Mouse (Mus musculus): ENCODE measurements around the gene Prkag1. TPM values are rescaled to one million over a fixed set of nuclear protein-coding genes. Genes with fewer than 3 reads are reported as not detected.

Prkag1 gene
- total RNA-seq, 1 experiment from 2014 or later: 59.1 TPM

DNA sequence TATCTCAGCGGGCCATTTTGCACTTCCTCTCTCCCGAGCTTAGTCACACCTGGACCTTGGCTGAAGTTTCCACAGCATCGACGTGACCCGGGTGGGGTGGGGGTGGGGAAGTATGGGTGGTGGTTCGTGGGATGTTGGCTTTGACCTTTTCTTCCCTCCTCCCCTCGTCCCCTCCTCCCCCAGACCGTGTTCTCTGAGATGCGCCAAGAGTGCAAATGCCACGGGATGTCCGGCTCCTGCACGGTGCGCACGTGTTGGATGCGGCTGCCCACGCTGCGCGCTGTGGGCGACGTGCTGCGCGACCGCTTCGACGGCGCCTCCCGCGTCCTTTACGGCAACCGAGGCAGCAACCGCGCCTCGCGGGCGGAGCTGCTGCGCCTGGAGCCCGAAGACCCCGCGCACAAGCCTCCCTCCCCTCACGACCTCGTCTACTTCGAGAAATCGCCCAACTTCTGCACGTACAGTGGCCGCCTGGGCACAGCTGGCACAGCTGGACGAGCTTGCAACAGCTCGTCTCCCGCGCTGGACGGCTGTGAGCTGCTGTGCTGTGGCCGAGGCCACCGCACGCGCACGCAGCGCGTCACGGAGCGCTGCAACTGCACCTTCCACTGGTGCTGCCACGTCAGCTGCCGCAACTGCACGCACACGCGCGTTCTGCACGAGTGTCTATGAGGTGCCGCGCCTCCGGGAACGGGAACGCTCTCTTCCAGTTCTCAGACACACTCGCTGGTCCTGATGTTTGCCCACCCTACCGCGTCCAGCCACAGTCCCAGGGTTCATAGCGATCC is 38.9 kb downstream of the Prkag1 start:
- DNase-seq: no peak

GRCm38 (mm10) chr15:98791771-98792170 is 39.5 kb downstream of the Prkag1 start:
- DNase-seq: peak; percentile 2

GRCm38 (mm10) chr15:98791221-98791620 is 40.1 kb downstream of the Prkag1 start:
- peak; percentile 3 for DNase-seq

- peak; percentile 17 for DNase-seq
Observed at GRCm38 (mm10) chr15:98790761-98791160, 40.6 kb downstream of the Prkag1 start.

- DNase-seq: peak; percentile 70
Observed at GRCm38 (mm10) chr15:98789661-98790535, 41.4 kb downstream of the Prkag1 start, which contains the start of gene Wnt1. Wnt1 (plus strand) TSS chr15:98789857.

DNA sequence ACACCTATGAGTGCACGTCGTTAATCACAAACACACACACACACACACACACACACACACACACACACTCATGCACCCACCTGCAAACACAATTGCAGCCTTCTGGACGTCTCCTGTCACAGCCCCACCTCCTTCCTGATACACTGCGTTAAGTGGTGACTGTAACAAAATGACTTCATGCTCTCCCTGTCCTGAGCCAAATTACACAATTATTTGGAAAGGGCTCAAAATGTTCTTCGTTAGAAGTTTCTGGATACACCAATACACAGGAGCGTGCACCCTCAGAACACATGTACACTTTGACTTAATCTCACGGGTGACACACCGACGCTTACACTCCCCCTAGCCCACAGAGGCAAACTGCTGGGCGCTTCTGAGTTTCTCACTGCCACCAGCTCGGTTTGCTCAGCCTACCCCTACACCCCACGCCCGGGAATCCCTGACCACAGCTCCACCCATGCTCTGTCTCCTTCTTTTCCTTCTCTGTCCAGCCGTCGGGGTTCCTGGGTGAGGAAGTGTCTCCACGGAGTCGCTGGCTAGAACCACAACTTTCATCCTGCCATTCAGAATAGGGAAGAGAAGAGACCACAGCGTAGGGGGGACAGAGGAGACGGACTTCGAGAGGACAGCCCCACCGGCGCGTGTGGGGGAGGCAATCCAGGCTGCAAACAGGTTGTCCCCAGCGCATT is 42.2 kb downstream of the Prkag1 start:
- DNase-seq: no peak

GRCm38 (mm10) chr15:98787930-98788329 is 43.4 kb downstream of the Prkag1 start:
- DNase-seq: no peak

- DNase-seq: no peak
Observed at GRCm38 (mm10) chr15:98785744-98786143, 45.6 kb downstream of the Prkag1 start.

- no peak for DNase-seq
Observed at GRCm38 (mm10) chr15:98781166-98781565, 50.2 kb downstream of the Prkag1 start.

DNA sequence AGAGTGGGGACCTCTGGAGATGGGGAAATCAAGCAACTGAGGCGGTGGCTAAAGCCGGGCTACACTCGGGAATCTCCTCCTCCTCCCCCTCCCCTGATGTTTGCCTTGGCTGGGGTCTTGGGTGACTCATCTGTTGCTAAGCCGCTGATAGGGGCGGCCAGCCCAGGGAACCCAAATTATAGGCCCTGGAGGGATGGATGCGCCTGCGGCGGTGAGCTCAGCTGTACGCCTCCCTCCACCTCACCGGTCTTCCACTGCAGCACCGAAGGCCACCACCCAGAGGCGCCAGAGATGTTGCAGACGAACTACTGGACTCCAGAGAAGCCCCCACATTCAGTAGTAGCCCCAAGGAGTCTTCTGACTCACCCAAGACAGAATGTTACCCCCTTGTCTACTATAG is 50.7 kb downstream of the Prkag1 start:
- DNase-seq: peak; percentile 66

DNA sequence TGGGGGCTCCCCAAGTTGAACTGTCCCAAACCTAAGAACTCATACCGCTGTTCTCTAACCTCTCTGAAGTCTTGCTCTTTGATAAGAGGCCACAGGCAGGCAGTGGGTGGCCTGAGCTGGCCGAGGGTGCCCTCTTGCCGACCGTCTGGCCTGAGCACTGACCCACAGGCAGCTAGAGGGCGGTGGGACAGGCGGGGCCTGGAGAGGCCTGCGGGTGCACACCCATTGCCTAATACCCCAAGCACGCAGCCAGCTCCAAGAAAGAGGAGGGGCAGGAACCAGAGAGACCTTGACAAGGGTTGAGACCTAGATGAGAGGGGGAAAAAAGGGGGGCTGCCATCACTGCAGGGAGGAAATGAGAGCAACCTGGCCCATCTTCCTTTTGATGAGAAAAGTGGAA is 51.2 kb downstream of the Prkag1 start:
- DNase-seq: peak; percentile 50

DNA sequence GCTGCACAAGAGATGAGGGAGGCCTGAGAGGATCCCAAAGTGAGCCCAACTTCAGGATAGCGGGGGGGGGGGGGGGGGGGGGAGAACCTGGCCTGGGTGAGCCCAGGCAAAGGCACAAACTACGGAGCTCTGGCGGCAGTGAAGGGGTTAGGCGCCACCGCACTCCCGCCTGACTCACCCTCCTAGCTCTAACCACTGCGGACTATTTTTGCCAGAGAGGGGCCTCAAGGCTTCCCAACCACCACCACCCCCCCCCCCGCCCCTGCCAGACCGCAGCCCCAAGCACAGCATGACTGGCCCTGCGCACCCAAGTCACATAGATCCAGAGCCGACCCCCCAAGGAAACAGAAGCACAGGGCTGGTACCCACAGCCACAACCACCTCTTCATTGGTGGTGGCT is 52.5 kb downstream of the Prkag1 start:
- no peak for DNase-seq

DNA sequence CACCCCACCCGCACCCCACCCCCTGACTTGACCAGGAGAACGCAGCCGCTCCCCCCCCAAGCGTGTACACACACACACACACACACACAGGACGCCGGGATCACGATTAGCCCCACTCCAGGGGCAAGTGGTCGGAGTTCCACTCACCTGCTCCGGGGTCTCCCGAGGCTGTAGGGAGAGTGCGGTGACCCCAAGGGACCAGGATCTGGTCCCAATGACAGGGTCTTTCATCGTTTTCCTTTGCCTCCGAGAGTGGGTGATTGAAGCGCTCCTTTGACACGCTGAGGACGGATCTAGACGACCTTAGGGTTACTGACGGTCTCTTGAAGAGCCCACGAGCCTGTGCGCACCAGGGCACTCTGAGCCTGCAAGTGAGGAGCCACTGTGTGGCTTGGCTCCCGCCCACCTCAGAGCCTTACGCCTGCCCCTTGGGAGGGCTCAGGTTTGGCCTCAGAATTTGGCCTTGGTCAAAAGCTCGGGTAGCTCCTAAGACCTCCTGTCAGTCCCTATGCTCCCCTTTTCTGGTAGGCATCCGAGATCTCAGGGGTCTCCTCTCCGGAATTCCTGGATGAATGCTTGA is 53.0 kb downstream of the Prkag1 start:
- no peak for DNase-seq

DNA sequence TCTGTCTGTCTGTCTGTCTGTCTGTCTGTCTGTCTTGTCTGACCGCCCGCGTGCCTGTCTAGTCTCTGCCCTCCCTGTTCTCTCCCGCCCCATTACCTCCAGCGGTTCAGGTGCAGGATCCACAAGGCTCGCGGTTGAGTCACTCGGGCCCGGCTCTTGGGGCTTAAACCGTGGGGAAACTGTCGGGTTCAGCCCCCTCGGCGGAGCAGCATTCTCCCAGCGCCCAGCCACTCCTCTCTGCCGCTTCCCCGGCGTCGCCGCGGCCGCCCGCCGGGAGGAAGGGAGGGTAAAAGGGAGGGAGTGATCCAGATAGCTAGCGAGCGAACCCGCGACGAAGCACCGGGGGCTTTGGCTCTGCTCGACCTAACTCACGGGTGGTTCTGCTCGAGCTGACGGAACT is 53.6 kb downstream of the Prkag1 start, which contains the start of gene Wnt10b:
Wnt10b (minus strand) TSS at position 389 of the 400 bp plus-strand sequence.
- peak; percentile 51 for DNase-seq

- DNase-seq: no peak
Observed at GRCm38 (mm10) chr15:98777005-98777616, 54.2 kb downstream of the Prkag1 start.

GRCm38 (mm10) chr15:98776280-98777004 is 54.9 kb downstream of the Prkag1 start:
- DNase-seq: peak; percentile 50

- DNase-seq: no peak
Observed at GRCm38 (mm10) chr15:98775533-98775932, 55.8 kb downstream of the Prkag1 start.

DNA sequence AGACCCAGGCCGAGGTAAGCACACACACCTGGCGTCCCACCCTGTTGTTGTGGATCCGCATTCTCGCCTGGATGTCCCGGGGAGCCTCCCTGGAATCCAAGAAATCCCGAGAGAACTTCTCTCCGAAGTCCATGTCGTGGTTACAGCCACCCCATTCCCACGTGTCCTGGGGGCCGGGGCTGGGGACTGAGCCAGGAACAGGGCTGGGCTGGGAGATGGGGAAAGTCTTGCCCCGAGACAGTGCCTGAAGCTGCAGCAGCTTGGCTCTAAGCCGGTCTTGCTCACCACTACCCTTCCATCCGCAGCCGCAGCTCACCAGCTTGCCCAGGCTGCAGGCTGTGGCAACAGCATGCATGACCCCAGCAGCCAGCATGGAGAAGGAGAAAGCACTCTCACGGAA is 57.2 kb downstream of the Prkag1 start:
- DNase-seq: no peak

DNA sequence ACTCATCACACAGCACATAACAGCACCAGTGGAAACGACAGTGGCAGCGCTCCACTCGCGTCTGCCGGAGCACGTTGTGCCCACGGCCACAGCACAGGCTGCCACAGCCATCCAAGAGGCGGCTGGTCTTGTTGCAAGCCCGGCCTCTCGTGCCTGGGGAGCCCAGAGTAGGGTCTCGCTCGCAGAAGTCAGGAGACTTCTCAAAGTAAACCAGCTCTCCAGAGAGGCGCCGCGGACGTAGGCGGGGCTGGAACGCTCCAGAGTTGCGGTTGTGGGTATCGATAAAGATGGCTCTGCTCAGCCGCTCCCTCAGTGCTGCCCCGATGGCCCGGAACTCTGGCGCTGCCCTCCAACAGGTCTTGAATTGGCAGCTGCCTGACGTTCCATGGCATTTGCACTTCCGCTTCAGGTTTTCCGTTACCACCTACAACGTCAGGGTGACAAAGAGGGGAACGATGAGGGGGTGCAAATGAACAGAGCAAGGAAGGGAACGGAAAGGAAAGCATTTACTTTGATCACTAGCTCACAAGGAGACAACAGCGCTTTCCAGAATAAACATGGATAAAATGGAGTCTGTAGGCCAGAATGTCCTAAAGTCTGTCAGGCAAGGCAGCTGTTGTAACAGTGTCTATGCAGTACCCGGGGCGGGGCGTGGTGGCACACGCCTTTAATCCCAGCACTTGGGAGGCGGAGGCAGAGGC is 58.7 kb downstream of the Prkag1 start:
- DNase-seq: peak; percentile 47

GRCm38 (mm10) chr15:98771813-98772425 is 59.4 kb downstream of the Prkag1 start:
- no peak for DNase-seq

All from adrenal gland, postnatal 14 days (tissue).